Mouse (Mus musculus) thymus, postnatal 36 days (tissue): ENCODE data around the gene Pacrg.
A peak's percentile ranks its signal among the peaks of the same experiment; 100 is the strongest.

Experiments used
- DNase-seq, 2 experiments: peaks; one replicate each; pipeline ENCODE4 v3.0.0; 2022; ENCODE audit warnings: mixed read lengths in 2 of 2

Pacrg gene

DNA sequence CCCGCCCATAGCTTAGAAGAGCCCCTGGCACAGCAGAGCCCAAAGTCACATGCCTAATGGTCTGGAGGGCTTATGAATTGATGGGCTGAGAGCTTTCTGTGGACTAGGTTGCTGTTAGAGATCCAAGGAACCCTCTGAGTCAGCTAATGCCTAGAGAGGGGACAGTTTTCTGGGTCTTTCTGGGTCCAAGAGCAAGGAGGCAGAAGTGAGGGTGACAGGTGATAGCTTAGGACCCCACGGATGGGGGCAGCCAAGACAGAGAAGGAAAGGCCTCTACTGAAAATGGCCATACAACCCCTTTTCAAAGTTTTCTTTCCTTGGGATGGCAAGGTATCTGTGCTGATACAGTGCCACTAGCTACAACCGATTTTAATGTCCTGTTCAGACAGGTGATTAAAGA lies 399.1 kb downstream of the Pacrg start:
- no peak for DNase-seq

DNA sequence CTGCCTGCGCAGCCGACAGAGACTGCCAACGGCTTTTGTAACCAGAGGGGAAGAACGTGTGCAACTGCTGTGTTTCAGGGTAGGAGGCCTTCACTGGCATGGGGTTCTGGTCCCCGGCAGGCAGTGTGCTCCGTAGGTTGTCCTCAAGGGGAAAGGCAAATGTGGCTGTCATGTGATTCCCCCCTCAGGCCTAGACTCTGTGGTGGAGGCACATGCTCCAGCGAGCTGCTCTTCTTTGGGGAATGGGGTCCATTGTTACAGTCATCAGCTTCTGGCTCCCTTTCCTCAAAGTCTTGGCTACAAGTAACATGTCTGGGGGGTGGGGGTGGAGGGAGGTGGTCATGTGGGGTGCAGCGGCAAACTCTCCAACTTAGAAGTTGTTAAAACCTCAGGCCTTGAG lies 400.3 kb downstream of the Pacrg start:
- DNase-seq, result no peak

DNA sequence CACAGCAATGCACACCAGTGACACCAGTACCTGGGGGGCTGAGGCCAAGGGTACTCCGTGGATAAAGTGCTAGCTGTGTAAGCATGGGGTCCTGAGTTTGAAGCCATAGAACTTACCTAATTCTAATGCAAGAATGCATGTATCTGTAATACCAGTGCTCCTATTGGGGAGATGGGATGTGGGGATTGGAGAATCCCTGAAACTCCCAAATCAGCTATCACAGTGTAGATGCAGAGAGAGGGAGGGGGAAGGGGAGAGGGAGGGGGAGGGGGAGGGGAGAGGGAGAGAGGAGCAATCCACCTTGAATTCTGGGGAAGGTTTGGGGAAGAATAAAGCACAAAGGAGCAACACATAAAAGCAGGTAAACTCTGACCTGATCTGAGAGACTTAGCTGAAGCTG lies 405.2 kb downstream of the Pacrg start:
- no peak for DNase-seq

DNA sequence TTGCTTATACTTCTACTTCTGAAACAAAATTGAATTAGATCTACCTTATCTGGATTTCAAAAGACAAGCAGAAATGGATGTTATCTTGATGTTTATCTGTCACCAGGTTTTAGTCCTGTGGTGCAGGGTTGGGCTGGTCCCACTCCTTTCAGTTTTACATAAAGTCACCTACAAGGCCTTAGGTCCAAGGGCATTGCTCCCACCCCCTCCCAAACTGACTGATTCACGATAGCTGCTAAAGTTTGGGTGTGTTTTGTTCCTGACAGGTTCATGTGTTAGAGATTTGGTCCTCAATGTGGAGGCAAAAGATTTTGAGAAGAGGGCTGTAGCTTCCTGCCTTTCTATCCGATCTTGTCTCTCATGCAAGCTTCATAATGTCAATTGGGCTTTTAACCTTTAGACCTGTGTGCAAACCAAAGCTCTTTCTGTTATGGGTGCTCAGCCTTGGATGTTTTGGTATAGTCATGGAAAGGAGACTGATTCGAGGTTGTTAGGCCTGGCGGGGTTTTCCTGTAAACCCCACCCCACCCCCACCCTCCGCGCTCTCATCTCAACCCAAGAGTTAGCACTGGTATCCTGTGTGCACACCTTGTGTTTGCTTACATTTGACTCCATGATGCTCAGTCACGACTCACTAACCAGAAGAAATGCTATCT lies 407.5 kb downstream of the Pacrg start:
- DNase-seq, result no peak

DNA sequence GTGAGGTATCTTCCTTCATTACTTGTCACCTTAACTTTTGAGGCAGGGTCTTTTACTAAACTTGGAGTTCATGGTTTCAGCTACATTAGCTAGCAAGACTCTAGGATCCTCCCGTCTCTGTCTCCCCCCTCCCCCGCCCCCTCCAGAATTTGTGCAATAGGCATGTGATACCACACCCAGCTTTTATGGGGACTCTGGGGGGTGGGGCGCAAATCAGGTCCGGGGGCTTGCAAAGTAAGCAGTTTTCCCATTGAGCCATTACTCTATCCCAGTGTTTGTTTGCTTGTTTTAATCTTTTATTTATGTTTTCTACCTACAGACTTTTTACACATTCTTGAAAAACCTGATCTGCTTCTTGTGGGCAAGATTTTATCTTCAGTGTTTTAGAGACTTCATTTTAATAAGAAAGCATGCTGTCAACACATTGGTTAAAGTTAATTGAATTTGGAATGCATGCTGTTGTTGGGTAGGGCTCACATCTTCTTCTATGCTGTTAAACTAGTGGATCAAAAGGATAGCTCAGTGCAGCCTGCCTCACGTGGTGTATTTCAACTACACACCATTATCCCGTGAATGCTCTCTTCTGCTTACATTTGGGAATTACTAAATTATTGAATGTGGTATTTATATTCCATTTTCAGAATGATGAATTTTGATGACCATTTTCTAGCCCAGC lies 408.1 kb downstream of the Pacrg start:
- no peak for DNase-seq

DNA sequence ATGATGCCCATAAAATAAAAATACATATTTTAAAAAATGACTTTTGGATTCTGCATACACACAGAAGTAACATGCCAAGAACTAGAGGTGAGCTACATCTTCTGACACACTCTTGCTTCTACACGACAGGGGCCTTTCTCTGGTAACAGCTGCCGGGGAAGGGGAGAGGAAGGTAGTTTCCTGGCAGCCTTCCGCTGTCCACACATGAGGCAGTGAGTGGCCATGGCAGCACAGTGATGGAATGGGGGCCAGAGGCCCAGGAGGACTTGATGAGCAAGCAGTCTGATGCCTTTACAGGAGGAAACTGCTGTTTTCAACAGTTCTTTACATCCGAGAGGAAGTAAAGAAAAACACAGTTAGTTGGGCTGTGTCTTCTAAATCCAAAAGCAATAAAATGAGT lies 409.3 kb downstream of the Pacrg start:
- DNase-seq, result no peak

DNA sequence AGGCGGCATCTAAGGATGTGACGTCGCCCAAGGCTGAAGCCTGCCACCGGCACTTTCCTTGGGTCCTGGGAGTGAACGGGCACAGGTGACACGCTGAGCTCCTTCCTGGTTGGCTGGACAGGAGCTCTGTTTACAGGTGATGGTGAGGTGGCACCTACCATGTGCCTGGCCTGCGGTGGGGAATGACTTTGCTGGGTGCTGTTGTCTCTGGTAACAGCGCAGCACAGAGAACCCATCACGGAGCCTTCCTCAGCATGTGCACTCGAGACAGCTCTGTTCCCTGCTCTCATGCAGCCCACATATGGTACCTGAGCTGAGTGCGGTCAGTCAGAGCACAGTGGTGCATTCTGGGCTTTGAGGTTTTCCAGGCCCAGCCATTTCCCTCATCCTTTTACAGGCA lies 410.7 kb downstream of the Pacrg start:
- no peak for DNase-seq

DNA sequence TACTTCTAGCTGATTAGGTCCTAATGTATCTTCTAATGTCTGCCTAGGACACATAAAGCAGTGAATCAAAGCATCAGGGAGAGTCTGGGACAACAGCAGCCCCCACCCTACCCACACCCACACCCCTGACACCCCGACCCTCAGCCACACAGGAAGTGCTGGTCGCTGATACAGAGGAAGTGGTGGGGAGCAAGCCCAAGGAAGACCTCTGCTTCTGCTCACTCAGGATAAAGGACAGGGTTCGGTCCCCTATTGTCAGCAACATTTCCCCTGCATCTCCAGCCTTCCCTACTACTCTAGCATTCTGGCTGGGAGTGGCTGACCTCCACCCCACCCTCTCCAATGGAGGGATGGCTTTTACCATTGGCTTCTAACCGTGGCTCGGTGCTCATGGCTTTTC lies 414.8 kb downstream of the Pacrg start:
- peak in 1 of 2 experiments; percentile 12 for DNase-seq

DNA sequence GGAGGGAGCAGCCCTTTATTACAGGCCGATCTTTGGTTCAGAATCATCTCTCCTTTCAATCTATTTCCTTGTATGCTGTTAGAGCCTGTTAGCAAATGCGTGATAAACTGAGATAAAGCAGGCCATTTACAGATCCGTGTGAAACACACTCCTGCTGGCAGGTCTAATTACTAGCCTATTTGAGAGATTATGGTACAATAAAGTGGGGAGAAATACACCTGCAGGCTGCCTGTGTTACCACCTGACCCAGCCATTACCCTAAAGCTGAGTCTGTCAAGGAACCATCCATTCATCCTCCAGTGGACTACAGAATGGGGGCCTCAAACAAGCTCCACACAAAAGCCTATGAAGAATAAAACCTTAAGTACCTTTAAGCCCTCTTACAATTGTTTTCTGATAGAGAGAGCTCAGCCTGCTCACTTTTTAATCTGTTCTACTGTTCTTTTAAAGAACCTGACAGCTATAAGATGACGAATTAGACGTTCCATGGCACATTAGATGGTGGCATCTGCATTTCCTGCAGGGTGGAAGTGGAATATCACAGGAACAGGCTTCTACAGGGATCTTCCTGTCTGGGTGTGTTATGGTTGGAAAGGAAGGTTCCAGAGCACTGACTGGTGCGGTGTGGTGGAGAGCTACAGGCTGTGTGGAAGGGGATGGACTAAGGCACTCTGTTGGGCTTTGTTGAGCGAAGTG lies 422.4 kb downstream of the Pacrg start:
- no peak for DNase-seq

DNA sequence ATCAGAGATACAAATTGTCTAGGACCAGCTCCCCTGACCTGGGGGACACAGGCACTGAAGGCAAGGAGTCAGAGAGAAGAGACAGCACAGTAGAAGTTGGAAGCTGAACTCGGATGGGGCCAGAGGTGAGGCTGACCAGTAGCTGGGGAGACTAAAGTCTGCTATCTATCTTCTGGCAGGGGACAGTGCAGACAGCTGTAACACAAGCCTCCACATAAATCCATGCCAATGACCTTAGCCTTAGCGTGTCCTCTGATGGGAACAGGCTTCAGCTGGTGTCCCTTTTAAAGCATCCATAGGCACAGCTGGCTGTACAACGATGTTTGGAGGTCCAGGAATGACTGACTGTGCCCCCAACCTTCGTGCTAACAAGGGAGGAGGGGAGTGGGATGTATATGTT lies 423.1 kb downstream of the Pacrg start:
- DNase-seq, result no peak

DNA sequence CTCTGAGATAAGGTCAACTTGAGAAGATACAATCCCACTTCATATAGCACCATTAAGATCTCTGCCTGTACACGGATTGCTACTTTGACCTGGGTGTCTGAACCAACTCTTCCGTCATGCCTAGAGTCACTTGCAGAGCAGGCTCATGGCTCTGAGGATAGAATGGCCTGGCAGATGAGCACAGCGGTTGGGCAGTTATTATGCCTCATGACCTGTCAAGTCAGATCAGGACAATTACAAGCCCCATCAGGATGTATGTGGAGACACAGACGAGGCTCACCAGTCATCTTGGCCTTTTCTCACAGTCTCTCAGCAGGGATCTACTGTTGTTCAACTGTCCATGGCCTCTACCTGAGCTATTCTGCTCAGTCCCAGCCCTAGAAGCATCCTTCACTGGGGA lies 424.0 kb downstream of the Pacrg start:
- DNase-seq, result no peak

DNA sequence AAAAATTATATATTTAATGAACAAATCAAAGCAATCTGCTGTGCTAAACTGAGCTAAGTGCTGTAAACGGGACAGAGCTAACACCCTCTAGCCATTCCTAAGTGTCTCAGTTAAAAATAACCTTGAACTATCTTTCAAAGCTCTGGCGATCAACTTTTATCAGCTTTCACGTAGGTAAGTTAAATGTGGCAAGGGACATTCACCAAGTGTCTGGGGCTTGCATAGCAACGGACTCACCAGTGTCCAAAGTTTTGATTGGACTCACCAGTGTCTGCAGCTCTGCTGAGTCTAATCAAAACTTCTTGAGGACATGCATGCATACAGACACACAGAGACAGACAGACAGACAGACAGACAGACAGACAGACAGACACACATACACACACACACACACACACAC lies 425.7 kb downstream of the Pacrg start:
- DNase-seq, result no peak

DNA sequence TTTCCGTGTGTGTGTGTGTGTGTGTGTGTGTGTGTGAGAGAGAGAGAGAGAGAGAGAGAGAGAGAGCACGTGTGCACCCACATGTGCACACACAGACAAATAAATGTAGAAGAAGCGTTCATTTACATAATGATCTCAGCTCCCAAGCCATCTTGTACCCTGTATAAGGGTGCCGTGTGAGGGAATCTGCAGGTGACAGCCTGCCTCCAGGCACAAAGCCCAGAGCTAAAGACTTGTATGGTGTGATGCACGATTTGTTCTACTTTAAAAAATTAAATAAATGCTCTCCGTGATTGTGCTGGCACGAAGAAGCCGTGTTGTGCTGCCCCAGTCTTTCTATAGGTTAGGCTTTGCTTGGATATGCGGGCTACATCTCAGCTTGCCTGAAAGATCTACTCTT lies 426.2 kb downstream of the Pacrg start:
- DNase-seq, result no peak

DNA sequence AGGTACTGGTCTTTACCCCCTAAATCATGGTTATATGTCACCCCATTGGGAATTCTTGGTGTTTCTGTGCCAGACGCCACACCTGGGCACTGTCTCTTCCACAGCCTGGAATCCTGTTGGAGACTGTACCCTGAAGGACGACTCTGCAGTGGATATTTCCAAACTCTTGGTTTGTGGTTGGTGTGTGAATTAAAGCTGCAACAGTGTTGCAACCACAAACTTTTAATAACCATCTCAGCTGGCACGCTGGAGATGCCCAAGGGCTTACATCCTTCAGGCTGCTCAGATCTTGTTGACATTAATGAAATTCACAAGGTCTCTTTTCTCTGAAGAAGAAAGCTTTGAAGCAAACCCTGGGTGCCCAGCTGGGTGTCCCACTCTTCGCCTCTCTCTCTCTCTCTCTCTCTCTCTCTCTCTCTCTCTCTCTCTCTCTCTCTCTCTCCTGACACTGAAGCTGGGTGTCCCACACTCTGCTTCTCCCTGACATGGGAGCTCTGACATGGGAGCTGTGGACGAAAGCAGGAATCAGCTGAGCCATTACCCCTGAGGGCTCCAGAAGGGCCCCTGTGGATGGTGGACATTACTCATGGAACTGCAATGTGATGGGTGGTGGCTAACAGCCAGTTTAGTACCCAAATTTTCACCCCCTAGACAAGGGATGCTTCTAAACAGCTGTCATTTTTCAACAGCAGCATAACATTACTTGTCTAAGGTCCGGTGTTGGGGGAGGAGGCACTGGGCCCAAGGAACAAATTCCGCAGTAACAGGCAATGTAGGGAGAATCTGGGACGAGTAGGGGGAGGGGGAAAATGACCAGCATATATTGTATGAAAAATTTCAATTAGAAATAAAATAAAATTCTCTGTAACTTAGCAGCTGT lies 429.3 kb downstream of the Pacrg start:
- no peak for DNase-seq

DNA sequence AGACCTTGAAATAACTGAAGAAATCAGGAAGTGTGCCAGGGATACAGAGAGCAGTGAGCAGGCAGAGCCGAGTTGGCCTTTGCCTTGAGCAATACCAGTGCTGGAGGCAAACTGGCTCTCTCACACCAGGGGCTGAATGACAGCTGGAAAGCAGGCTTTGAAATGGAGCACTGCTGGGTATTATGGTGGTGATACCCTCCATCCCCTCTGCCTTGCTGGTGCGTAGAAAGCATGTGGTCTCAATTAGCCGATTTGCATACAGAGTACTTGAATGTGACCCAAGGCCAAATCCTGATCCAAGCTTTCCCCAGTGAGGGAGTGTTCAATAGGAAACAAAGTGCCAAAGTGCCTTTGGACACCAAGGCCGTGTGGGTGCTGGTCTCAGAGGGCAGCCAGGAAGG lies 431.4 kb downstream of the Pacrg start:
- no peak for DNase-seq

DNA sequence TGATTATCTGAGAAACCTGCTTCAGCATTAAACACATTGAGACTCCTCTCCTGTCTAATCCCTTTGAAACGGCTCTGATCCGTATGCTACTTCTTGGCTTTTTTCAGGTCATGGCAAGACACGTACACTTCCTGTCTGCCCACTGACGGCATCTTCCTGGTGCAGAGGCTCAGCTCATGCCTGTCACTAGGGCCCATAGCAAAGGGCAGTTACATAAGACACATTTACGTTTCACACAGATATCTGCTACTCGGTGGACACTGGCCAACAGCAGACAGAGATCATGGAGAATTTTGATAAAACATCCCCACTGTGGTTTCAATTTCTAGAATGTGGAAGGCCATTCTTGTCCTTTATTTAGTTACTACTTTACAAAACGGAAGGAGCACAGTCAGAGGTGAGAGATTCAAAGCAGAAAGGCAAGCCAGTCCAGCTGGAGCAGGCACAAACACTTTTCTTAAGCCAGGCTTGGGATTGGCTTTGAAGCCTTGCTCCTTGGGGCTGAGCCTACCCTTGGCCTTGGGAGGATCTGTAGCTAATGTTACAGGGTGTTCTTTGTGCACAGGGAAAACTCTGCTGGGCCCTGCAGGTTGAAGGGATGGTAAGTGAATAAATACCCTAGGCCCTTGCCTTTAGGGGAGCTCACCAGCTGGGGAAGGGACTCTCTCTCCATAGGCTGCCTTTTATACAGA lies 432.9 kb downstream of the Pacrg start:
- no peak for DNase-seq

DNA sequence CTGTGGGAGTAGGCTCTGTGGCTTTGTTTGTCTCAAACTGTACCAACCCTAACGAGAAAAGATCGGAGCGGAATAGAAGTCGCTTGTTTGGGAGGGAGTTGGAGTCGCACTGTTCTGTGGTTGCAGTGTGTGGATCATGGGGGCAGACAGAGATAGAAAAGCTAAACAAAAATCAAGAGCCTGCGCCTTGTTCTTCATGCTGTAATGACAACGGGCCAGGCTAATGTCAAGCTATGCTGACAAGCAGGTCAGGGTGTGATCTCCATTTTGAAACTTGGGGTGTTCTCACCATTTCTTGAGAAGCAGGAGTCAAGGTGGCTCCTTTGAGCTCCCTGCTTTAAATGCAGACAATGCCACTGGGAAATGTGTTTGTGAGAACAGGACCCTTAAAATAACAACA lies 433.8 kb downstream of the Pacrg start:
- no peak for DNase-seq

DNA sequence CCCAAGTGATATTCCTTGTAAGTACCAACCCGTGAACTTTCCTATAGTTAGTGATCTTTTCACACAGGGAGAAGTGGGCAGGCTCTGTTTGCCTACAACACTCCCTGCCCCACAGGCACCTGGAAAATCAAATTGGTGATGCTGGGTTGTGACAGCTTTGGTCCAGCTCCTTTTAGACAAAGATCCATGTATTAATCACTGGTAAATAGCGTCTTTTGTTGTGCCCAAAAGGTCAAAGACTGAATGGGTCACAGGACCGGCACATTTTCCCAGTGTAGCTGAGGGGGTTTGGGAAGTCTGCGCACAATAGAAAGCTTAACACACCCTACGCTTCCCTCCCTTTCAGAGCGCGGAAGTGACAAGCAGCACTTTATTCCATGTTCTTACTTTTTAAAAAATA lies 434.2 kb downstream of the Pacrg start:
- DNase-seq, result no peak

DNA sequence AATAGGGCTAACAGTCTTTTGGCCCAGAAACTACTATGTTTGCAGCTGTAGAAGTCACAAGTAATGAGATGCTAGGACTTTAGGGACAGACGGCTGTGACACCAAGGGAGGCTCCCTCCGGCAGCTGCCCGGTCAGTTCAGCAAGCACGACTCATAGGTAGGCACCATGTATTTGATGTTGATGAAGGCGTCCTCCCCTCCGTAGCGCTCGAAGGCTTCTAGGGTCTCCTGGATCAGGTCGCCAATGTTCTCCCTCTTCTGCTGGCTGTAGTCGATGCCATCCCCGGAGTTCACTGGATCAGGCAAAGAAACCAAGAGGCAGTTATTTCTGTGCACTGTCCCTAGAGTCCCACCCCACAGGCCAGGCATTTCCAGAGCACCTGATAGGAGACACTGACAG lies 436.9 kb downstream of the Pacrg start:
- DNase-seq, result no peak

DNA sequence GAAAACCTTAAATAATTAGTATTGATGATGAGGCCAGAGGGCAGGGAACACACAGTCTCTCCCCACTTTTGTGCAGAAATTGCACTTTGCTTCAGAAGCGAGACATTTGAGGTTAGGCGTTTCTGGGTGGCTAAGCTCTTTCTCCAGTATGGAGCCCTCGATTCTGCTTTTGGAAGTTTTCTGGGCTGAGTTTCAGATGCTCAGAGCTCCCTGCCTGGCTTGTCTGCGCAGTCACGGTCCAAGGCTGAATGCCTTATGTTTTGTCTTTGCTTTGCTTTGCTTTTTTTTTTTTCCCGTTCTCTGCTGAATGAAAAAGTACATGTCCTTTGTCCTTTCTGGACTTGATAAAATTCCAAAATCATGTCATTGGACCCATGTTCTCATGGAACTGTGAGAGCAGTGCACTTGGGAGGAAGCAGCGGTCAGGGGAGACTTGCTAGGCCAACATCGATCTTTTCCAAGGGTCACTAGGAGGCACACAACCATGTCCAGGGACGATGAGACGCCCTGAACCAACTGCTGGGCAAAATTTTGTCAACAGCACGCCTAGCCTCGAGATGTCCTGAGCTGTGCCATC lies 438.0 kb downstream of the Pacrg start:
- no peak for DNase-seq

DNA sequence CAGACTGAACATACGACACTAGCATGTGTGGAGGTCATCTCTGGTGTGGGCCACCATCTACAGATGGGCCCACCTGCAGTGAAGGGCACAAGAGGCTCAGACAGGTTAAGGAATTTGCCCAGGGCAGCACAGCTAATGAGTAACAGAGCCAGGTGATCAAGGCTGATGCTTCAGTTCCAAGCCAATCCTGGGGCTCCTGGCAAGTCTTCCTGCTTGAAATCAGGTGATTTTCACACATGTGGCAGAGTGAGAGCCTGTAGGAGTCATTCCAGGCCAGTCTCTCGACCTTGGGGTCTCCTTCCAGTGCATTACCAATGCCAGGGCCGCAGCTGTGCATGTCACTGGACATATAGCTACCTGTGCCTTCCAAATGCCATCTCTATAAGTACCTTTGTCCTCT lies 438.6 kb downstream of the Pacrg start:
- DNase-seq, result no peak

DNA sequence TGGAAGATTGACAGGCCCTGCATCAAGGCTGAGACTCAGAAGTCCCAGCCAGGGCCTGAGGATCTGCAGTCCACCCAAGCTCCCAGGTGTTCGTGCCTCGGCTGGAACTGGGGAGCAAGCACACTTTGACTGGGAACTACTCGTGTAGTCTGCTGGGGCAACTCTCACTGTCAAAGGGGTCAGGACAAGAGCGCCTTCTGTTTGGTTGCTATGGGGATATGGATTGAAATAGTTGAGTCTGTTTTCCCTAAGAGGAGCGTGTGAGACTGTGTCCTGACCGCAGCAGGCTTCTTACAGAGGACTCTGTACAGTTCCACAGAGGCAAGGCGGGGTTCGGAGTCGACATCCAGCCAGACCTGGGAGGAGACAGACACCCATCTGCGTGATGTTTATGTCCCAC lies 440.4 kb downstream of the Pacrg start:
- no peak for DNase-seq
